Mouse (Mus musculus) B cell, adult 62 days (primary cell): Measurements from ENCODE around the gene Pth2r. TPM values are rescaled to one million over a fixed set of nuclear protein-coding genes. Genes with fewer than 3 reads are reported as not detected.

Experiments
- total RNA-seq: library from RNA; stranded (reverse); gene quantifications from 4 replicates; pipeline ENCODE4 v1.2.4, GENCODE M21; 2023

Pth2r gene
- not detected in 4 replicates for total RNA-seq

DNA sequence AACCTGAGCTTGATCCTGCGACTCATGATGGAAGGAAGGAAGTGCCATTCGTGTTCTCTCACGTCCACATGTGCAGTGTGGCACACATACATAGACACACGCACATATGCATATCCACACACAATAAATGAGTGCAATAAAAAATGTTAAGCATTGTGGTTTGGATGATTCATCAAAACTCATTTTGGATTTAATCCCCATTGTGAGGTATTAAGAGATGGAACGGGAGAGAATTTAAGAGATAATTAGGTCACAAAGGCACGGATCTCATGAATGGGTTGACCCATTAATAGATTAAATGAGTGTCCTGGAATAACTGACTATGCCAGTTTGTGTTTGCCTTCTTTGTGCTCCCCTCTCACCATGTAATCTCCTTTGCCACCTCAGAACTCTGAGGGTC, at the start of gene Pth2r:
Gene Pth2r (plus strand): TSS at position 301 of the 400 bp plus-strand sequence.

Other genes with a start within 250 kb of the Pth2r start
- not detected in 4 replicates for gene Akr1cl, start 249.3 kb upstream of the Pth2r start, total RNA-seq
- gene Cryge, start 230.9 kb upstream of the Pth2r start, total RNA-seq = not detected in 4 replicates
- gene Crygd, start 218.6 kb upstream of the Pth2r start, total RNA-seq = not detected in 4 replicates
- gene Crygc, start 208.4 kb upstream of the Pth2r start, total RNA-seq = not detected in 4 replicates
- gene Crygb, start 199.8 kb upstream of the Pth2r start, total RNA-seq = not detected in 4 replicates
- gene Cryga, start 178.7 kb upstream of the Pth2r start, total RNA-seq = not detected in 4 replicates
- gene Gm28845, start 162.5 kb upstream of the Pth2r start, total RNA-seq = not detected in 4 replicates
- gene D630023F18Rik, start 158.8 kb upstream of the Pth2r start, total RNA-seq = not detected in 4 replicates
- gene Idh1, start 95.6 kb upstream of the Pth2r start, total RNA-seq = 4.8 to 8.2 TPM (median 5.8 TPM) in 4 replicates
- gene Pikfyve, start 95.4 kb upstream of the Pth2r start, total RNA-seq = 55.2 to 61.9 TPM (median 59.3 TPM) in 4 replicates